Mouse (Mus musculus): ENCODE data around the gene Faf2. TPM values are rescaled to one million over a fixed set of nuclear protein-coding genes. Genes with fewer than 3 reads are reported as not detected.

Faf2 gene
- polyA plus RNA-seq, 1 experiment from 2014 or later, result 42.6 TPM

- H3K36me3 ChIP-seq, result peaks cover 61% of the 10 kb centered on the region
- peaks cover 29% of the 10 kb centered on the region for H3K4me1 ChIP-seq
- H3K4me3 ChIP-seq, result peak within 1 kb of the TSS; percentile 97
- WGBS, result under 1% methylated on average over 51 of the region's 51 CpGs
- no peaks in the 10 kb centered on the region for H3K9me3 ChIP-seq
- peak within 1 kb of the TSS; percentile 89 for H3K27ac ChIP-seq (replicated peaks)
- ATAC-seq (ENCODE audit: extremely low read depth, insufficient number of reproducible peaks, low FRiP score, low TSS enrichment), result peak; percentile 94
- H3K4me2 ChIP-seq, result peak within 1 kb of the TSS; percentile 90
- H3K9ac ChIP-seq, result peak within 1 kb of the TSS; percentile 97
- H3K27me3 ChIP-seq (replicated peaks), result no peaks in the 10 kb centered on the region
These were observed 31.3 kb upstream of the Faf2 start, which contains the start of the genes Nop16 and Higd2a for GRCm38 (mm10) chr13:54589996-54590951. Gene Nop16 (minus strand): TSS chr13:54590090. Gene Higd2a (plus strand): TSS chr13:54590207.

GRCm38 (mm10) chr13:54591776-54592356, 29.7 kb upstream of the Faf2 start:
- Histone ChIP-seq H3K4me3 (peak overlapping the region; percentile 97), H3K9ac (no peak overlapping the region), H3K4me2 (peak overlapping the region; percentile 90), H3K4me1 (peaks cover 45% of the 10 kb centered on the region), H3K9me3 (no peaks in the 10 kb centered on the region), H3K27me3 (replicated peaks) (no peaks in the 10 kb centered on the region), H3K27ac (replicated peaks) (no peak overlapping the region), H3K36me3 (peaks cover 48% of the 10 kb centered on the region)
- no peak for ATAC-seq (ENCODE audit: extremely low read depth, insufficient number of reproducible peaks, low FRiP score, low TSS enrichment)
- 87% methylated on average over 8 of the region's 8 CpGs for WGBS

- Histone ChIP-seq H3K4me1 (peaks cover 59% of the 10 kb centered on the region), H3K4me2 (no peak overlapping the region), H3K27ac (replicated peaks) (no peak overlapping the region), H3K27me3 (replicated peaks) (no peaks in the 10 kb centered on the region), H3K4me3 (no peak overlapping the region), H3K9me3 (no peaks in the 10 kb centered on the region), H3K36me3 (peaks cover 36% of the 10 kb centered on the region), H3K9ac (no peak overlapping the region)
- 90% methylated on average over 11 of the region's 11 CpGs for WGBS
- ATAC-seq (ENCODE audit: extremely low read depth, insufficient number of reproducible peaks, low FRiP score, low TSS enrichment), result no peak
These were observed 28.0 kb upstream of the Faf2 start for GRCm38 (mm10) chr13:54593617-54594016.

- peak; percentile 3; the same call in 1 of the 2 replicates for ATAC-seq (ENCODE audit: extremely low read depth, insufficient number of reproducible peaks, low FRiP score, low TSS enrichment)
- Histone ChIP-seq H3K4me3 (no peak overlapping the region), H3K9ac (peak overlapping the region; percentile 62; the same call in 1 of the 2 replicates), H3K9me3 (no peaks in the 10 kb centered on the region), H3K4me2 (peak overlapping the region; percentile 41), H3K27me3 (replicated peaks) (no peaks in the 10 kb centered on the region), H3K27ac (replicated peaks) (peak overlapping the region; percentile 84), H3K4me1 (peaks cover 46% of the 10 kb centered on the region), H3K36me3 (peaks cover 46% of the 10 kb centered on the region)
- 38% methylated on average over 8 of the region's 8 CpGs for WGBS
These were observed 25.4 kb upstream of the Faf2 start for GRCm38 (mm10) chr13:54596107-54596690.

GRCm38 (mm10) chr13:54596870-54597269, 24.7 kb upstream of the Faf2 start:
- H3K4me3 ChIP-seq, result no peak overlapping the region
- no peaks in the 10 kb centered on the region for H3K9me3 ChIP-seq
- peak overlapping the region; percentile 84 for H3K27ac ChIP-seq (replicated peaks)
- H3K36me3 ChIP-seq, result peaks cover 46% of the 10 kb centered on the region
- peaks cover 39% of the 10 kb centered on the region for H3K4me1 ChIP-seq
- no peak for ATAC-seq (ENCODE audit: extremely low read depth, insufficient number of reproducible peaks, low FRiP score, low TSS enrichment)
- 45% methylated on average over 5 of the region's 5 CpGs for WGBS
- peak overlapping the region; percentile 62 for H3K9ac ChIP-seq
- H3K4me2 ChIP-seq, result peak overlapping the region; percentile 41
- no peaks in the 10 kb centered on the region for H3K27me3 ChIP-seq (replicated peaks)

- peaks cover 28% of the 10 kb centered on the region for H3K36me3 ChIP-seq
- no peak overlapping the region for H3K27ac ChIP-seq (replicated peaks)
- peaks cover 37% of the 10 kb centered on the region for H3K4me1 ChIP-seq
- H3K4me3 ChIP-seq, result no peak overlapping the region
- H3K9ac ChIP-seq, result no peak overlapping the region
- ATAC-seq (ENCODE audit: extremely low read depth, insufficient number of reproducible peaks, low FRiP score, low TSS enrichment), result no peak
- no peaks in the 10 kb centered on the region for H3K9me3 ChIP-seq
- H3K27me3 ChIP-seq (replicated peaks), result no peaks in the 10 kb centered on the region
- no peak overlapping the region for H3K4me2 ChIP-seq
- WGBS, result 84% methylated on average over 12 of the region's 12 CpGs
These were observed 22.9 kb upstream of the Faf2 start for GRCm38 (mm10) chr13:54598622-54599143.

GRCm38 (mm10) chr13:54602639-54603111, 18.9 kb upstream of the Faf2 start:
- Histone ChIP-seq H3K36me3 (peaks cover 31% of the 10 kb centered on the region), H3K27me3 (replicated peaks) (no peaks in the 10 kb centered on the region), H3K9ac (no peak overlapping the region), H3K4me1 (peaks cover 8% of the 10 kb centered on the region), H3K4me3 (no peak overlapping the region), H3K4me2 (no peak overlapping the region), H3K9me3 (no peaks in the 10 kb centered on the region), H3K27ac (replicated peaks) (no peak overlapping the region)
- WGBS, result 59% methylated on average over 3 of the region's 3 CpGs
- no peak for ATAC-seq (ENCODE audit: extremely low read depth, insufficient number of reproducible peaks, low FRiP score, low TSS enrichment)

GRCm38 (mm10) chr13:54603501-54603900, 18.1 kb upstream of the Faf2 start:
- Histone ChIP-seq H3K27me3 (replicated peaks) (no peaks in the 10 kb centered on the region), H3K9ac (no peak overlapping the region), H3K4me2 (no peak overlapping the region), H3K36me3 (peaks cover 29% of the 10 kb centered on the region), H3K9me3 (no peaks in the 10 kb centered on the region), H3K4me1 (peaks cover 4% of the 10 kb centered on the region), H3K4me3 (no peak overlapping the region), H3K27ac (replicated peaks) (no peak overlapping the region)
- ATAC-seq (ENCODE audit: extremely low read depth, insufficient number of reproducible peaks, low FRiP score, low TSS enrichment), result no peak

GRCm38 (mm10) chr13:54604221-54604620, 17.4 kb upstream of the Faf2 start:
- no peaks in the 10 kb centered on the region for H3K27me3 ChIP-seq (replicated peaks)
- H3K27ac ChIP-seq (replicated peaks), result no peak overlapping the region
- peaks cover 11% of the 10 kb centered on the region for H3K4me1 ChIP-seq
- peaks cover 23% of the 10 kb centered on the region for H3K36me3 ChIP-seq
- no peaks in the 10 kb centered on the region for H3K9me3 ChIP-seq
- H3K4me2 ChIP-seq, result no peak overlapping the region
- 70% methylated on average over 4 of the region's 4 CpGs for WGBS
- ATAC-seq (ENCODE audit: extremely low read depth, insufficient number of reproducible peaks, low FRiP score, low TSS enrichment), result no peak
- no peak overlapping the region for H3K9ac ChIP-seq
- H3K4me3 ChIP-seq, result no peak overlapping the region

- Histone ChIP-seq H3K27me3 (replicated peaks) (no peaks in the 10 kb centered on the region), H3K4me1 (peaks cover 23% of the 10 kb centered on the region), H3K9me3 (no peaks in the 10 kb centered on the region), H3K36me3 (peaks cover 17% of the 10 kb centered on the region), H3K9ac (no peak overlapping the region), H3K27ac (replicated peaks) (no peak overlapping the region), H3K4me2 (no peak overlapping the region), H3K4me3 (no peak overlapping the region)
- no peak for ATAC-seq (ENCODE audit: extremely low read depth, insufficient number of reproducible peaks, low FRiP score, low TSS enrichment)
- WGBS, result 74% methylated on average over 5 of the region's 5 CpGs
These were observed 16.2 kb upstream of the Faf2 start for GRCm38 (mm10) chr13:54605426-54605825.

- no peak overlapping the region for H3K4me3 ChIP-seq
- H3K27me3 ChIP-seq (replicated peaks), result no peaks in the 10 kb centered on the region
- no peak overlapping the region for H3K27ac ChIP-seq (replicated peaks)
- peaks cover 32% of the 10 kb centered on the region for H3K4me1 ChIP-seq
- H3K36me3 ChIP-seq, result peaks cover 17% of the 10 kb centered on the region
- ATAC-seq (ENCODE audit: extremely low read depth, insufficient number of reproducible peaks, low FRiP score, low TSS enrichment), result no peak
- no peak overlapping the region for H3K9ac ChIP-seq
- H3K9me3 ChIP-seq, result no peaks in the 10 kb centered on the region
- 61% methylated on average over 5 of the region's 5 CpGs for WGBS
- H3K4me2 ChIP-seq, result no peak overlapping the region
These were observed 14.4 kb upstream of the Faf2 start for GRCm38 (mm10) chr13:54607204-54607603.

Data from heart, embryonic 13.5 days (tissue).